Mouse (Mus musculus): ENCODE measurements around the gene D5Ertd579e.

- TF ChIP-seq BHLHE40 (IDR thresholded peaks at IDR 0.05; ENCODE audit: low read depth, low read length) (0 out of 2 replicates have a peak, but pooled peaks have one; percentile 39), CTCF (conservative IDR thresholded peaks at IDR 0.05 in 1 of 2, IDR thresholded peaks at IDR 0.05 in 1 of 2; ENCODE audit: low read depth in 2 of 2, low read length in 2 of 2) (no peak), TBP (conservative IDR thresholded peaks at IDR 0.05; ENCODE audit: low read depth, low read length) (no peak)
Observed at GRCm38 (mm10) chr5:36698689-36699088, 2.9 kb upstream of the D5Ertd579e start.

Data from CH12.LX (cell line).